Mouse (Mus musculus): ENCODE measurements around the gene Tjp3. TPM values are rescaled to one million over a fixed set of nuclear protein-coding genes. Genes with fewer than 3 reads are reported as not detected.
"Not testable (repeated sequence)": the region's sequence is repeated elsewhere in the genome, so short reads cannot be mapped to it uniquely, and the experiment has no call there.

Gene Tjp3
- polyA plus RNA-seq, 1 experiment, result 1.6 TPM

- not testable (repeated sequence) for H3K4me3 ChIP-seq (ENCODE audit: insufficient read depth, low read depth, low read length); H3K4me1 ChIP-seq (ENCODE audit: control insufficient read depth, insufficient read depth, insufficient read length, low read length); H3K27ac ChIP-seq (replicated peaks; ENCODE audit: low read depth, low read length)
Measured at GRCm38 (mm10) chr10:81223731-81224130, 67.7 kb downstream of the Tjp3 start.

Other genes starting within 250 kb of the Tjp3 start
- gene Sgta, start 231.4 kb downstream of the Tjp3 start, polyA plus RNA-seq (2012; ENCODE audit: insufficient read depth, insufficient read length, missing spikeins), result 130 and 139 TPM in 2 replicates
- gene Thop1, start 221.5 kb downstream of the Tjp3 start, polyA plus RNA-seq (2012; ENCODE audit: insufficient read depth, insufficient read length, missing spikeins), result 7.0 and 11.3 TPM in 2 replicates
- not detected in 2 replicates for gene Creb3l3, start 192.7 kb downstream of the Tjp3 start, polyA plus RNA-seq (2012; ENCODE audit: insufficient read depth, insufficient read length, missing spikeins)
- gene Map2k2, start 185.7 kb downstream of the Tjp3 start, polyA plus RNA-seq (2012; ENCODE audit: insufficient read depth, insufficient read length, missing spikeins), result 64.4 and 88.3 TPM in 2 replicates
- 28.4 and 29.6 TPM in 2 replicates for gene Zbtb7a, start 156.4 kb downstream of the Tjp3 start, polyA plus RNA-seq (2012; ENCODE audit: insufficient read depth, insufficient read length, missing spikeins)
- 10.3 and 13.4 TPM in 2 replicates for gene Pias4, start 123.7 kb downstream of the Tjp3 start, polyA plus RNA-seq (2012; ENCODE audit: insufficient read depth, insufficient read length, missing spikeins)
- 538 and 581 TPM in 2 replicates for gene Eef2, start 115.0 kb downstream of the Tjp3 start, polyA plus RNA-seq (2012; ENCODE audit: insufficient read depth, insufficient read length, missing spikeins)
- 15.7 and 31.7 TPM in 2 replicates for gene Dapk3, start 108.6 kb downstream of the Tjp3 start, polyA plus RNA-seq (2012; ENCODE audit: insufficient read depth, insufficient read length, missing spikeins)
- not detected in 2 replicates for gene 4930442H23Rik, start 107.7 kb downstream of the Tjp3 start, polyA plus RNA-seq (2012; ENCODE audit: insufficient read depth, insufficient read length, missing spikeins)
- gene Nmrk2, start 89.5 kb downstream of the Tjp3 start, polyA plus RNA-seq (2012; ENCODE audit: insufficient read depth, insufficient read length, missing spikeins), result 1.4 TPM in 1 of 2 replicates, not detected in the other
- not detected in 2 replicates for gene Atcay, start 60.7 kb downstream of the Tjp3 start, polyA plus RNA-seq (2012; ENCODE audit: insufficient read depth, insufficient read length, missing spikeins)
- gene Zfr2, start 58.4 kb downstream of the Tjp3 start, polyA plus RNA-seq (2012; ENCODE audit: insufficient read depth, insufficient read length, missing spikeins), result 0.32 and 1.2 TPM in 2 replicates
- gene Matk, start 38.6 kb downstream of the Tjp3 start, polyA plus RNA-seq (2012; ENCODE audit: insufficient read depth, insufficient read length, missing spikeins), result not detected in 2 replicates
- 122 and 144 TPM in 2 replicates for gene Mrpl54, start 24.6 kb downstream of the Tjp3 start, polyA plus RNA-seq (2012; ENCODE audit: insufficient read depth, insufficient read length, missing spikeins)
- gene Apba3, start 24.6 kb downstream of the Tjp3 start, polyA plus RNA-seq (2012; ENCODE audit: insufficient read depth, insufficient read length, missing spikeins), result 59.5 and 82.7 TPM in 2 replicates
- gene Pip5k1c, start 1.4 kb upstream of the Tjp3 start, polyA plus RNA-seq (2012; ENCODE audit: insufficient read depth, insufficient read length, missing spikeins), result 10.6 and 12.4 TPM in 2 replicates
- gene Cactin, start 29.5 kb upstream of the Tjp3 start, polyA plus RNA-seq (2012; ENCODE audit: insufficient read depth, insufficient read length, missing spikeins), result 8.4 and 9.6 TPM in 2 replicates
- not detected in 2 replicates for gene Tbxa2r, start 37.1 kb upstream of the Tjp3 start, polyA plus RNA-seq (2012; ENCODE audit: insufficient read depth, insufficient read length, missing spikeins)
- gene Gipc3, start 51.7 kb upstream of the Tjp3 start, polyA plus RNA-seq (2012; ENCODE audit: insufficient read depth, insufficient read length, missing spikeins), result 1.0 TPM in 1 of 2 replicates, not detected in the other
- 66.1 and 78.7 TPM in 2 replicates for gene Hmg20b, start 58.9 kb upstream of the Tjp3 start, polyA plus RNA-seq (2012; ENCODE audit: insufficient read depth, insufficient read length, missing spikeins)
- 8.3 and 11.5 TPM in 2 replicates for gene Mfsd12, start 65.9 kb upstream of the Tjp3 start, polyA plus RNA-seq (2012; ENCODE audit: insufficient read depth, insufficient read length, missing spikeins)
- not detected in 2 replicates for gene 4930404N11Rik, start 74.2 kb upstream of the Tjp3 start, polyA plus RNA-seq (2012; ENCODE audit: insufficient read depth, insufficient read length, missing spikeins)
- gene Fzr1, start 86.9 kb upstream of the Tjp3 start, polyA plus RNA-seq (2012; ENCODE audit: insufficient read depth, insufficient read length, missing spikeins), result 9.3 and 10.3 TPM in 2 replicates
- gene Dohh, start 92.8 kb upstream of the Tjp3 start, polyA plus RNA-seq (2012; ENCODE audit: insufficient read depth, insufficient read length, missing spikeins), result 25.1 and 35.9 TPM in 2 replicates
- gene Gm48551, start 92.9 kb upstream of the Tjp3 start, polyA plus RNA-seq (2012; ENCODE audit: insufficient read depth, insufficient read length, missing spikeins), result 2.4 TPM in 1 of 2 replicates, not detected in the other
- gene Gm48552, start 97.4 kb upstream of the Tjp3 start, polyA plus RNA-seq (2012; ENCODE audit: insufficient read depth, insufficient read length, missing spikeins), result not detected in 2 replicates
- gene Smim24, start 101.5 kb upstream of the Tjp3 start, polyA plus RNA-seq (2012; ENCODE audit: insufficient read depth, insufficient read length, missing spikeins), result 1.9 and 5.3 TPM in 2 replicates
- 40.9 and 42.9 TPM in 2 replicates for gene Nfic, start 164.1 kb upstream of the Tjp3 start, polyA plus RNA-seq (2012; ENCODE audit: insufficient read depth, insufficient read length, missing spikeins)
- gene Celf5, start 191.1 kb upstream of the Tjp3 start, polyA plus RNA-seq (2012; ENCODE audit: insufficient read depth, insufficient read length, missing spikeins), result 0.63 TPM in 1 of 2 replicates, not detected in the other
- 13.9 and 17.9 TPM in 2 replicates for gene Ncln, start 204.8 kb upstream of the Tjp3 start, polyA plus RNA-seq (2012; ENCODE audit: insufficient read depth, insufficient read length, missing spikeins)
- 0.71 and 0.79 TPM in 2 replicates for gene S1pr4, start 208.6 kb upstream of the Tjp3 start, polyA plus RNA-seq (2012; ENCODE audit: insufficient read depth, insufficient read length, missing spikeins)
- gene Gna15, start 232.6 kb upstream of the Tjp3 start, polyA plus RNA-seq (2012; ENCODE audit: insufficient read depth, insufficient read length, missing spikeins), result not detected in 2 replicates

Data from brown adipose tissue, adult 24 weeks (tissue).